21 mouse cellular contexts compared by ENCODE assay signal in genomic region chr7:75393466-75393865, GRCm38 (mm10).
DNase-seq lines count a peak whose midpoint lies in the region; ATAC-seq and TF ChIP-seq lines count a peak whose summit lies in the region.
"Had no signal": no experiment of that assay in that cellular context is flagged by ENCODE, and none has a peak within 500 bp of the region (broad histone marks: within the 10 kb centered on the region; RNA-seq: fewer than 3 reads in every experiment).

No protein-coding gene starts in this region.

- H3K36me3 ChIP-seq in C2C12 (ENCODE audit: control insufficient read depth, insufficient read depth), result no peaks in the 10 kb centered on the region
- H3K36me3 ChIP-seq in forebrain, embryonic 14.5 days (ENCODE audit: control insufficient read depth, insufficient read depth, low read length), result no peaks in the 10 kb centered on the region
- H3K36me3 ChIP-seq: forebrain, embryonic 15.5 days; heart, embryonic 10.5 days; heart, embryonic 13.5 days; hindbrain, embryonic 12.5 days; hindbrain, embryonic 15.5 days had no signal

- H3K27me3 ChIP-seq in C2C12 (ENCODE audit: control insufficient read depth, insufficient read depth, insufficient read length), result no peaks in the 10 kb centered on the region
- H3K27me3 ChIP-seq in forebrain, embryonic 14.5 days (replicated peaks; ENCODE audit: control insufficient read depth, insufficient read depth, low read length), result no peaks in the 10 kb centered on the region
- H3K27me3 ChIP-seq: forebrain, embryonic 15.5 days; heart, embryonic 13.5 days; hindbrain, embryonic 12.5 days; hindbrain, embryonic 15.5 days had no signal

- no peak for TF ChIP-seq POLR2A in embryonic fibroblast, embryonic 13.5 days (IDR thresholded peaks at IDR 0.05; ENCODE audit: low read depth, low read length)

- WGBS in forebrain, embryonic 14.5 days, result 84% methylated on average over 2 of the region's 2 CpGs

- H3K4me1 ChIP-seq in embryonic fibroblast, embryonic 13.5 days (ENCODE audit: control insufficient read depth, insufficient read depth, low read length), result peaks cover 17% of the 10 kb centered on the region
- no peaks in the 10 kb centered on the region for H3K4me1 ChIP-seq in forebrain, embryonic 14.5 days (ENCODE audit: control insufficient read depth, insufficient read depth, low read length)
- H3K4me1 ChIP-seq: forebrain, embryonic 15.5 days; hindbrain, embryonic 12.5 days; hindbrain, embryonic 15.5 days had no signal

- no peak overlapping the region for H3K9ac ChIP-seq in forebrain, embryonic 14.5 days (ENCODE audit: low read length)
- H3K9ac ChIP-seq: forebrain, embryonic 15.5 days; heart, embryonic 13.5 days; hindbrain, embryonic 12.5 days; hindbrain, embryonic 15.5 days had no signal

- H3ac ChIP-seq in C2C12 (ENCODE audit: control insufficient read depth, insufficient read length, low read depth), result no peak overlapping the region

- no peak for ATAC-seq in forebrain, embryonic 14.5 days
- ATAC-seq: forebrain, embryonic 15.5 days had no signal

- H3K79me3 ChIP-seq in C2C12 (ENCODE audit: low read depth), result no peaks in the 10 kb centered on the region

- no peak overlapping the region for H3K4me3 ChIP-seq in C2C12 (ENCODE audit: insufficient read depth, poor library complexity, severe bottlenecking)
- H3K4me3 ChIP-seq in embryonic fibroblast, embryonic 13.5 days (ENCODE audit: insufficient read depth, low read length), result no peak overlapping the region
- no peak overlapping the region for H3K4me3 ChIP-seq in forebrain, embryonic 14.5 days (ENCODE audit: low read depth, low read length)
- H3K4me3 ChIP-seq: forebrain, embryonic 15.5 days; heart, adult 2 months; heart, embryonic 10.5 days; heart, embryonic 13.5 days; hindbrain, embryonic 12.5 days; hindbrain, embryonic 15.5 days had no signal

- H3K9me3 ChIP-seq in forebrain, embryonic 14.5 days (replicated peaks; ENCODE audit: control insufficient read depth, low read length), result no peaks in the 10 kb centered on the region
- H3K9me3 ChIP-seq: forebrain, embryonic 15.5 days; heart, embryonic 10.5 days; heart, embryonic 13.5 days; hindbrain, embryonic 12.5 days; hindbrain, embryonic 15.5 days had no signal

- no peak overlapping the region for H3K4me2 ChIP-seq in forebrain, embryonic 14.5 days (ENCODE audit: low read length)
- H3K4me2 ChIP-seq: forebrain, embryonic 15.5 days; hindbrain, embryonic 12.5 days; hindbrain, embryonic 15.5 days had no signal

- peak; percentile 46 for DNase-seq in adrenal gland, adult 2 months
- DNase-seq in adrenal gland, adult 8-10 months, result no peak
- no peak for DNase-seq in right cerebral cortex, adult 18-20 months
- no peak for DNase-seq in forebrain, embryonic 14.5 days (ENCODE audit: low spot score)
- DNase-seq: adrenal gland, postnatal 10 days; adrenal gland, postnatal 36 days; cerebellum, adult 18-20 months; cerebellum, adult 9-10 months; cerebellum, postnatal 14 days; gastrocnemius, postnatal 14 days; heart, adult 2 months; heart, postnatal 14 days; heart, postnatal 4 days; kidney, adult 2 months had no signal

- peak overlapping the region; percentile 82; the same call in 1 of the 2 replicates for H3K27ac ChIP-seq in embryonic fibroblast, embryonic 13.5 days (ENCODE audit: insufficient read depth, low read length)
- no peak overlapping the region for H3K27ac ChIP-seq in forebrain, embryonic 14.5 days (ENCODE audit: low read depth, low read length)
- H3K27ac ChIP-seq: forebrain, embryonic 15.5 days; heart, adult 2 months; heart, embryonic 10.5 days; hindbrain, embryonic 12.5 days; hindbrain, embryonic 15.5 days had no signal

- TF ChIP-seq CTCF in C2C12 (IDR thresholded peaks at IDR 0.05; ENCODE audit: control insufficient read depth, insufficient read depth, insufficient read length), result no peak
- no peak for TF ChIP-seq CTCF in embryonic fibroblast, embryonic 13.5 days (IDR thresholded peaks at IDR 0.05; ENCODE audit: borderline replicate concordance, insufficient read depth, low read length)

- H3K79me2 ChIP-seq in C2C12 (ENCODE audit: control insufficient read depth, insufficient read depth), result no peaks in the 10 kb centered on the region

TF ChIP-seq in C2C12, 6 proteins besides CTCF, POLR2A, EP300 and RAD21:
- TF ChIP-seq MAX (IDR thresholded peaks at IDR 0.05) (no peak), USF1 (IDR thresholded peaks at IDR 0.05; ENCODE audit: low read depth) (no peak), CEBPB (IDR thresholded peaks at IDR 0.05; ENCODE audit: low read depth) (peak; percentile 5), FOSL1 (IDR thresholded peaks at IDR 0.05; ENCODE audit: insufficient read depth, low read length, poor library complexity, severe bottlenecking) (peak; percentile 25), MYOG (IDR thresholded peaks at IDR 0.05; ENCODE audit: control insufficient read depth, extremely low read depth, insufficient read length) (no peak)
